Mouse (Mus musculus): ENCODE measurements around the gene Ndufv1.

DNA sequence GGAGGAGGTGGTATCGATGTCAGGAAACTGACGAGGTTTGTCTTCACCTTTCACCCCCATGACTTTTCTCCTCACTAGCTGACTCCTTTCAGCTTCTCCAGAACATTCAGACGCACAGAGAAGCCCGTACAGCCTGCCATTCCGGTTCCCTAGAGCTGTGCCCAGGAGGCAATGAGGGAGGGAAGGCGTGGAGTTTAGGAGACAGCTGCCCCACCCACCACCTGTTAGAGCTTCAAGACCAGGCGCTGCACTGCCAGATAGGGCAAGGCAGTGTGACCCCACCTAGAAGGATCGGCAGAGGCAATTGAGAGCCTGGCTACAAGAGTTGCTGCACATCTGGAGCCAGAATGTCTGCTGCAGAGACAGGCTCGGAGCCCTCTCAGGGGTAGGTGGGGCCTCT lies 40.4 kb downstream of the Ndufv1 start, which contains the start of gene Aldh3b2:
- TF ChIP-seq CTCF (IDR thresholded peaks at IDR 0.05; ENCODE audit: extremely low read depth, insufficient read length, insufficient replicate concordance, low read depth, low read length) = no peak
- TF ChIP-seq POLR2A (IDR thresholded peaks at IDR 0.05; ENCODE audit: low read depth, low read length) = no peak
